ENCODE assay signal across 21 mouse cellular contexts in the genomic region with DNA sequence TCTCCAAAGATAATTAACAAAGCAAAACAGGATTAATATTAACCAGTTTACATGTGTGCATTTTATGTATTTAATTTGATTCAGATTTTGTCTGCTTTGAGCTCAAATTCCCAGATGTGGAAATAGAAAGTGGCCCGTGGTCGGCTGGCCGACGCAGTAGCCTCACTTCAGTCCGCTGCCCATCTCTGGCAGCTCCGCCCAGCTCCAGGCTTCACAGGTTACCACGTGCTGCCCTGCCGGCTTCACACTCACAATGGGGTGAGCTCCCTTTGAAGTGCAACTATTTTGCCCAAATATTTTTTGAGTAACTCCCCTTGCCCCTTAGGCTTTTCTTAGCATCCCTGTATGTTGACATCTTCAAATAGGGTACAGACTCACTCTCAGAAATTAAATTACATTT.
A peak's percentile ranks its signal among the peaks of the same experiment; 100 is the strongest.
DNase-seq lines count a peak whose midpoint lies in the region; TF ChIP-seq lines count a peak whose summit lies in the region.
"Had no signal": no experiment of that assay in that cellular context is flagged by ENCODE, and none has a peak within 500 bp of the region (broad histone marks: within the 10 kb centered on the region; RNA-seq: fewer than 3 reads in every experiment).

No protein-coding gene starts in this region.

- peaks cover 22% of the 10 kb centered on the region for H3K4me1 ChIP-seq in liver, adult 2 months (ENCODE audit: control insufficient read depth, insufficient read depth, low read length)

- 26% methylated on average over 8 of the region's 8 CpGs for WGBS in liver, adult 2 months

- no peak for TF ChIP-seq POLR2A in liver, adult 2 months (IDR thresholded peaks at IDR 0.05; ENCODE audit: extremely low read depth, insufficient read depth, low read length)

- H3K36me3 ChIP-seq in liver, adult 2 months (ENCODE audit: control insufficient read depth, insufficient read depth, low read length): no peaks in the 10 kb centered on the region
- H3K36me3 ChIP-seq: heart, embryonic 15.5 days; lung, embryonic 15.5 days; midbrain, embryonic 15.5 days had no signal

- H3K27ac ChIP-seq in liver, adult 2 months (replicated peaks; ENCODE audit: insufficient read depth, low read depth, low read length): no peak overlapping the region
- H3K27ac ChIP-seq: heart, embryonic 15.5 days; liver, embryonic 15.5 days; lung, embryonic 15.5 days; midbrain, embryonic 10.5 days; stomach, postnatal 0 days had no signal

- H3K79me2 ChIP-seq in liver, adult 2 months (ENCODE audit: control insufficient read depth, insufficient read depth, low read length): peaks cover 15% of the 10 kb centered on the region

- H3K4me3 ChIP-seq in liver, adult 2 months (ENCODE audit: insufficient read depth, low read depth, low read length): no peak overlapping the region
- H3K4me3 ChIP-seq: erythroblast, embryonic 14.5 days; heart, embryonic 15.5 days; liver, embryonic 15.5 days; lung, embryonic 15.5 days; midbrain, embryonic 10.5 days; midbrain, embryonic 15.5 days had no signal

- peak; percentile 42 for DNase-seq in adrenal gland, adult 2 months
- no peak for DNase-seq in adrenal gland, postnatal 25 days
- peak; percentile 43 for DNase-seq in kidney, adult 11 months
- DNase-seq in kidney, adult 18-20 months: no peak
- peak; percentile 67 for DNase-seq in liver, adult 2 months (ENCODE audit: extremely low read depth, low read depth, low spot score)
- DNase-seq in liver: no peak
- no peak for DNase-seq in ovary, postnatal 10 days (ENCODE audit: low spot score)
- DNase-seq: cerebellum, postnatal 14 days; layer of hippocampus, postnatal 36 days; left cerebral cortex, postnatal 4 days; right cerebral cortex, postnatal 4 days; thymus, adult 18-20 months; thymus, postnatal 25 days had no signal

- H3K27me3 ChIP-seq in liver, adult 2 months (ENCODE audit: control insufficient read depth, insufficient read depth, low read length): no peaks in the 10 kb centered on the region
- H3K27me3 ChIP-seq: heart, embryonic 15.5 days; liver, embryonic 15.5 days; lung, embryonic 15.5 days; midbrain, embryonic 15.5 days; Patski had no signal

- H3K9ac ChIP-seq in liver, adult 2 months (ENCODE audit: low read depth, low read length): no peak overlapping the region
- H3K9ac ChIP-seq: heart, embryonic 15.5 days; liver, embryonic 15.5 days; lung, embryonic 15.5 days; midbrain, embryonic 15.5 days had no signal

- no peak for TF ChIP-seq CTCF in liver, adult 2 months (IDR thresholded peaks at IDR 0.05; ENCODE audit: low read depth, low read length)

Comparison
In these comparisons a context has a peak if more than half of its experiments do, and no peak if none do; other contexts are left out.
1. DNase-seq: peak in adrenal gland, adult 2 months (single experiment), kidney, adult 11 months (single experiment) and liver, adult 2 months (single experiment); none in adrenal gland, postnatal 25 days (single experiment), kidney, adult 18-20 months (single experiment), liver (single experiment) and ovary, postnatal 10 days (single experiment).